Mouse (Mus musculus) liver, adult 2 months (tissue): Measurements from ENCODE around the gene Ms4a15.

Experiments used
- CTCF ChIP-seq: fragments of 200-500 bp; IDR thresholded peaks from 2 replicates; pipeline ENCODE4 v1.5.1; 2011; ENCODE audit warnings: low read depth, low read length, control low read depth
- POLR2A ChIP-seq: fragments of 200-500 bp; IDR thresholded peaks from 2 replicates; pipeline ENCODE4 v1.6.1; 2011; ENCODE audit warnings: low read length, control low read depth; ENCODE audit not compliant: insufficient read depth; ENCODE audit errors: extremely low read depth

DNA sequence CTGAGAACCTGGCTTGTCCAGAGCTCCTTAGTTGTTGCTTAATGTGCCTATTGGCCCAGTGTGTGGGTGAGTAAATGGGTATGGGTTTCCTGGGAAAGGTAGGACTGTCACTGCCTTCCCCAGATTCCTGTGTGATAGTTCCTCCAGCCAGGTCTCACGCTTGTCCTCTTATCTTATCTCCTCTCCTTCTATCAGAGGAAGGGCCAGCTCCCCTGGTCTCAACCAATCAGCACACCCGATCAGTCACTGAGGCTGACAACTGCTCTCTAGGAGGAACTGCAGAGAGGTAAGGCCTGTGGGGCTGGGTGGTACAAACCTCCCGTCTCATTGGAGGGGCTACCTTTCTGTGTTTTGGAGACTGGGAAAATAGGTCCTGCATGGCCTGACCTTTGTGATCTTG is 54.3 kb downstream of the Ms4a15 start:
- TF ChIP-seq CTCF (no peak), POLR2A (no peak)
